ENCODE assay signal across 15 mouse cellular contexts in the genomic region with DNA sequence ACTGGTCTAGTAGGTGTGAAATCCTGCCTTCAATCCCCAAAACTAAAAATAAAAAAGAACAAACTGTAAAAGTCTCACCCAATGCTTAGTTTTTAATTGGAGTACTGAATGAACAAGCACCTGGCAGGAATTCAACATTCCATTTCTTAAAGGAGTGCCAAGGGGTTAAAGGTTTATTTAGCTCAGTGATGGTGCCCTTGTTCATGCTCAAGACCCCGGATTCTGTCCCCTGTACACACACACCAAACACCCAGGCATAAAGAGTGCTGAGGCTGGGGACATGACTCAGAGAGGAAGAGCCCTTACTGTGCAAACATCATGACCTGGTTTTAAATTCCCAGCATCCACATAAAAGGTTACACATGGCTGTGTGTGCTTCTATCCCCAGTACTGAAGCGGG. TPM values are rescaled to one million over a fixed set of nuclear protein-coding genes. Genes with fewer than 3 reads are reported as not detected.
DNase-seq lines count a peak whose midpoint lies in the region; ATAC-seq lines count a peak whose summit lies in the region.
"Had no signal": no experiment of that assay in that cellular context is flagged by ENCODE, and none has a peak within 500 bp of the region (broad histone marks: within the 10 kb centered on the region; RNA-seq: fewer than 3 reads in every experiment).

No protein-coding gene starts in this region.

- no peaks in the 10 kb centered on the region for H3K9me3 ChIP-seq in kidney, embryonic 16.5 days (ENCODE audit: low read length)
- H3K9me3 ChIP-seq in lung, embryonic 16.5 days (ENCODE audit: control insufficient read depth, low read length) = no peaks in the 10 kb centered on the region
- H3K9me3 ChIP-seq in intestine, embryonic 16.5 days (ENCODE audit: control insufficient read depth, low read length) = no peaks in the 10 kb centered on the region
- H3K9me3 ChIP-seq in limb, embryonic 15.5 days = no peaks in the 10 kb centered on the region
- H3K9me3 ChIP-seq: stomach, embryonic 15.5 days had no signal

- ATAC-seq in kidney, embryonic 16.5 days (ENCODE audit: low FRiP score, low TSS enrichment) = no peak
- ATAC-seq in lung, embryonic 16.5 days (ENCODE audit: low read depth) = peak; percentile 74
- ATAC-seq in intestine, embryonic 16.5 days = 0 out of 2 replicates have a peak, but pooled peaks have one; percentile 26
- no peak for ATAC-seq in limb, embryonic 15.5 days (ENCODE audit: insufficient number of reproducible peaks, low FRiP score, low TSS enrichment, low read depth)
- ATAC-seq: inflammation-experienced regulatory T-cells, adult 6 months had no signal

- H3K9ac ChIP-seq in kidney, embryonic 16.5 days (replicated peaks; ENCODE audit: low read length) = no peak overlapping the region
- H3K9ac ChIP-seq in lung, embryonic 16.5 days (ENCODE audit: low read length) = no peak overlapping the region
- no peak overlapping the region for H3K9ac ChIP-seq in intestine, embryonic 16.5 days (ENCODE audit: low read depth, low read length)
- no peak overlapping the region for H3K9ac ChIP-seq in limb, embryonic 15.5 days
- H3K9ac ChIP-seq: stomach, embryonic 15.5 days had no signal

- no peaks in the 10 kb centered on the region for H3K36me3 ChIP-seq in kidney, embryonic 16.5 days (ENCODE audit: insufficient read depth, low read length)
- H3K36me3 ChIP-seq in lung, embryonic 16.5 days (ENCODE audit: control insufficient read depth, insufficient read depth, low read length) = no peaks in the 10 kb centered on the region
- no peaks in the 10 kb centered on the region for H3K36me3 ChIP-seq in intestine, embryonic 16.5 days (ENCODE audit: control insufficient read depth, insufficient read depth, low read length)
- H3K36me3 ChIP-seq in limb, embryonic 15.5 days = no peaks in the 10 kb centered on the region
- H3K36me3 ChIP-seq: stomach, embryonic 15.5 days had no signal

- H3K27ac ChIP-seq in kidney, embryonic 16.5 days (ENCODE audit: low read length) = no peak overlapping the region
- peak overlapping the region; percentile 70 for H3K27ac ChIP-seq in lung, embryonic 16.5 days (ENCODE audit: low read length)
- no peak overlapping the region for H3K27ac ChIP-seq in intestine, embryonic 16.5 days (ENCODE audit: low read length)
- peak overlapping the region; percentile 29; the same call in 1 of the 2 replicates for H3K27ac ChIP-seq in limb, embryonic 15.5 days
- H3K27ac ChIP-seq: stomach, embryonic 15.5 days had no signal

- DNase-seq in kidney, adult 18-20 months = peak; percentile 43
- no peak for DNase-seq in lung, postnatal 4 days
- DNase-seq in adrenal gland, postnatal 25 days = no peak
- DNase-seq: adrenal gland, postnatal 14 days; gastrocnemius, postnatal 36 days; left cerebral cortex, postnatal 4 days; right cerebral cortex, adult 18-20 months had no signal

- no peak overlapping the region for H3K4me2 ChIP-seq in kidney, embryonic 16.5 days (replicated peaks; ENCODE audit: low read depth, low read length)
- no peak overlapping the region for H3K4me2 ChIP-seq in lung, embryonic 16.5 days (ENCODE audit: low read depth, low read length)
- H3K4me2 ChIP-seq in intestine, embryonic 16.5 days (ENCODE audit: low read depth, low read length) = no peak overlapping the region
- no peak overlapping the region for H3K4me2 ChIP-seq in limb, embryonic 15.5 days
- H3K4me2 ChIP-seq: heart, embryonic 11.5 days; midbrain, embryonic 11.5 days; stomach, embryonic 15.5 days had no signal

- no peaks in the 10 kb centered on the region for H3K4me1 ChIP-seq in kidney, embryonic 16.5 days (ENCODE audit: insufficient read depth, low read length)
- peaks cover 25% of the 10 kb centered on the region for H3K4me1 ChIP-seq in lung, embryonic 16.5 days (replicated peaks; ENCODE audit: control insufficient read depth, insufficient read depth, low read length)
- no peaks in the 10 kb centered on the region for H3K4me1 ChIP-seq in intestine, embryonic 16.5 days (ENCODE audit: control insufficient read depth, insufficient read depth, low read length)
- peaks cover 9% of the 10 kb centered on the region; the same call in 1 of the 2 replicates for H3K4me1 ChIP-seq in limb, embryonic 15.5 days
- H3K4me1 ChIP-seq: stomach, embryonic 15.5 days had no signal

- 65% methylated on average over 2 of the region's 2 CpGs for WGBS in kidney, embryonic 16.5 days
- WGBS in lung, embryonic 16.5 days = 43% methylated on average over 2 of the region's 2 CpGs
- 63% methylated on average over 2 of the region's 2 CpGs for WGBS in intestine, embryonic 16.5 days
- WGBS in limb, embryonic 15.5 days = 48% methylated on average over 2 of the region's 2 CpGs

- H3K27me3 ChIP-seq in kidney, embryonic 16.5 days (ENCODE audit: insufficient read depth, low read length) = no peaks in the 10 kb centered on the region
- H3K27me3 ChIP-seq in lung, embryonic 16.5 days (ENCODE audit: control insufficient read depth, insufficient read depth, low read depth, low read length) = no peaks in the 10 kb centered on the region
- H3K27me3 ChIP-seq in intestine, embryonic 16.5 days (replicated peaks; ENCODE audit: control insufficient read depth, insufficient read depth, low read length) = peaks cover 38% of the 10 kb centered on the region
- no peaks in the 10 kb centered on the region for H3K27me3 ChIP-seq in limb, embryonic 15.5 days
- H3K27me3 ChIP-seq: stomach, embryonic 15.5 days had no signal

- no peak overlapping the region for H3K4me3 ChIP-seq in kidney, embryonic 16.5 days (ENCODE audit: low read length)
- H3K4me3 ChIP-seq in lung, embryonic 16.5 days (ENCODE audit: low read length) = no peak overlapping the region
- no peak overlapping the region for H3K4me3 ChIP-seq in intestine, embryonic 16.5 days (ENCODE audit: low read length)
- no peak overlapping the region for H3K4me3 ChIP-seq in limb, embryonic 15.5 days
- H3K4me3 ChIP-seq: stomach, embryonic 15.5 days had no signal

RNA-seq across cellular contexts. Expression of a gene that starts 15.5 kb away (rescaled TPM):
- polyA plus RNA-seq in kidney, embryonic 16.5 days (2015; fragmentation: Nextera tagmentation; extraction: Ambion mirVana) = 9.0 and 9.2 TPM in 2 replicates
- polyA plus RNA-seq in lung, embryonic 16.5 days (2015; fragmentation: Nextera tagmentation; extraction: Ambion mirVana) = 9.3 and 9.6 TPM in 2 replicates
- polyA plus RNA-seq in intestine, embryonic 16.5 days (2015; fragmentation: Nextera tagmentation; extraction: Ambion mirVana) = 3.7 and 3.9 TPM in 2 replicates
- 9.4 and 11.0 TPM in 2 replicates for polyA plus RNA-seq in limb, embryonic 15.5 days (2015; fragmentation: Nextera tagmentation; extraction: Ambion mirVana)
- total RNA-seq in adrenal gland, postnatal 25 days (2021) = 39.4 and 46.0 TPM in 2 replicates

RNA-seq across cellular contexts. Expression of a gene that starts 53.7 kb away (rescaled TPM):
- 17.8 and 19.9 TPM in 2 replicates for polyA plus RNA-seq in kidney, embryonic 16.5 days (2015; fragmentation: Nextera tagmentation; extraction: Ambion mirVana)
- polyA plus RNA-seq in lung, embryonic 16.5 days (2015; fragmentation: Nextera tagmentation; extraction: Ambion mirVana) = 16.7 and 17.2 TPM in 2 replicates
- 10.1 and 12.3 TPM in 2 replicates for polyA plus RNA-seq in intestine, embryonic 16.5 days (2015; fragmentation: Nextera tagmentation; extraction: Ambion mirVana)
- polyA plus RNA-seq in limb, embryonic 15.5 days (2015; fragmentation: Nextera tagmentation; extraction: Ambion mirVana) = 18.1 and 18.4 TPM in 2 replicates
- 10.4 and 15.7 TPM in 2 replicates for total RNA-seq in adrenal gland, postnatal 25 days (2021)

Comparison
In these comparisons a context has a peak if more than half of its experiments do, and no peak if none do; other contexts are left out.
1. ATAC-seq: peak in lung, embryonic 16.5 days (single experiment) and intestine, embryonic 16.5 days (single experiment); none in kidney, embryonic 16.5 days (single experiment) and limb, embryonic 15.5 days (single experiment).
2. H3K27ac ChIP-seq: peak in lung, embryonic 16.5 days (single experiment) and limb, embryonic 15.5 days (single experiment); none in kidney, embryonic 16.5 days (single experiment) and intestine, embryonic 16.5 days (single experiment).